Mouse (Mus musculus) thymus, adult 18-20 months (tissue): ENCODE measurements around the gene Lrrc36.
A peak's percentile ranks its signal among the peaks of the same experiment; 100 is the strongest.

Experiments used
- DNase-seq, 2 experiments: peaks; one replicate each; pipeline ENCODE4 v3.0.0; 2022; ENCODE audit warnings: mixed read lengths in 2 of 2

Gene Lrrc36

GRCm38 (mm10) chr8:105468002-105468720 lies 54.8 kb downstream of the Lrrc36 start:
- DNase-seq, result no peak

- DNase-seq, result no peak
Observed at GRCm38 (mm10) chr8:105469041-105469695, 55.8 kb downstream of the Lrrc36 start.

- DNase-seq, result no peak
Observed at GRCm38 (mm10) chr8:105469816-105470215, 56.4 kb downstream of the Lrrc36 start.

- DNase-seq, result no peak
Observed at GRCm38 (mm10) chr8:105470262-105470661, 56.9 kb downstream of the Lrrc36 start.

GRCm38 (mm10) chr8:105470681-105471313 lies 57.4 kb downstream of the Lrrc36 start:
- DNase-seq, result no peak

GRCm38 (mm10) chr8:105471314-105472015 lies 58.1 kb downstream of the Lrrc36 start, which contains the start of gene Tppp3:
Tppp3 (minus strand) TSS chr8:105471526.
- DNase-seq, result peak; percentile 40 to 41

- no peak for DNase-seq
Observed at GRCm38 (mm10) chr8:105472414-105472932, 59.1 kb downstream of the Lrrc36 start.

- DNase-seq, result no peak
Observed at GRCm38 (mm10) chr8:105472983-105473382, 59.6 kb downstream of the Lrrc36 start.

- no peak for DNase-seq
Observed at GRCm38 (mm10) chr8:105473816-105474606, 60.6 kb downstream of the Lrrc36 start.

GRCm38 (mm10) chr8:105474680-105475079 lies 61.3 kb downstream of the Lrrc36 start:
- no peak for DNase-seq

GRCm38 (mm10) chr8:105475254-105475653 lies 61.9 kb downstream of the Lrrc36 start:
- DNase-seq, result no peak

GRCm38 (mm10) chr8:105475742-105476141 lies 62.4 kb downstream of the Lrrc36 start:
- no peak for DNase-seq

- DNase-seq, result no peak
Observed at GRCm38 (mm10) chr8:105476161-105476560, 62.8 kb downstream of the Lrrc36 start.

GRCm38 (mm10) chr8:105476628-105477413 lies 63.5 kb downstream of the Lrrc36 start:
- DNase-seq, result no peak

GRCm38 (mm10) chr8:105477792-105478191 lies 64.4 kb downstream of the Lrrc36 start:
- no peak for DNase-seq

- no peak for DNase-seq
Observed at GRCm38 (mm10) chr8:105481013-105481412, 67.6 kb downstream of the Lrrc36 start.

- DNase-seq, result no peak
Observed at GRCm38 (mm10) chr8:105481453-105481852, 68.1 kb downstream of the Lrrc36 start.

- DNase-seq, result no peak
Observed at GRCm38 (mm10) chr8:105482123-105482522, 68.8 kb downstream of the Lrrc36 start.

- no peak for DNase-seq
Observed at GRCm38 (mm10) chr8:105483212-105484029, 70.0 kb downstream of the Lrrc36 start.

GRCm38 (mm10) chr8:105484030-105484368 lies 70.6 kb downstream of the Lrrc36 start:
- no peak for DNase-seq
